Comparison of ENCODE assay signal across 8 mouse cellular contexts in the genomic region with DNA sequence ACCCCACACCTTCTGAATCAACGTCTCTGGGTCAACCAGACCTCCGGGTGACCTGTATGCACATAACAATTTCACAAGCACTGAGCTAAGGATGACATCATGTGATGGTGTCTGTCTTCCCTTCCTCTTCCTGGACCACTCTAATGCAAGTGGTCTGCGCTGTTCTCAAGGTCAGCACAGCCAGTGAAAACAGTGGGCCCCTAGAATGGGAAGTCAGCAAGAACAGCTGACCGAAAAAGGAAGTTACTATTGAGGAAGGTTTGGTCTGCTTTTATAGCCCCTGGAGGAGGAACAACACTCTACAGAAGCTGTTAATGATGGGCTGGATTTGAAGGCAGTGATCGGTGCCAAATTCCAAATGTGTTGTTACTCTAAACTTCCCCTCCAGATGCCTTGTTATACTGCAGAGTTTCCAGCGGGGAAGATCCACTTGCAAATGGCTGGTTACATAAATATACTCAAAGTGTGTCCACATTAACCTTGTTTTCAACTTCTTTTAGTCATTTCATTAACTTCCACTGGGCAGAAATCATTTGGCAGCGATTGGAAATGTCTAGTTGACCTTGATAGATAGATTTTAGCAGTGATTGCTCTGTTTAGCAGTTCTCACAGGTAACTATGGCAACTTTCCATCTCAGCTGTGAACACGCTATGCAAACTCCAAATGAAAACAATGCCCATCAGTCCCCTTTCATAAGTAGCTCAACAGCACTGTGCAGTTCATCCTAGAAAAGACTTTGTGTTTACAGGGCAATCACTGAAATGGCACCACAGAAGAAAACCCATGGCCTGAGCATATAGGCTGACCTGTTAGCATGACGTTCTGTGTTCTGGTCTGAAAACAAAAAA.
DNase-seq lines count a peak whose midpoint lies in the region; ATAC-seq and TF ChIP-seq lines count a peak whose summit lies in the region.

No protein-coding gene starts in this region.

- H3K9ac ChIP-seq in MEL (ENCODE audit: control insufficient read depth, low read depth, low read length, poor library complexity, severe bottlenecking) = no peak overlapping the region
- no peak overlapping the region for H3K9ac ChIP-seq in heart, embryonic 14.5 days (ENCODE audit: low read length)
- H3K9ac ChIP-seq in limb, embryonic 11.5 days (ENCODE audit: low read length) = no peak overlapping the region

- peaks cover 0 to 4% of the 10 kb centered on the region in 2 experiments; a peak in 2 of 4 replicates for H3K36me3 ChIP-seq in MEL (ENCODE audit: control insufficient read depth in 1 of 2, insufficient read depth in 2 of 2, low read length in 2 of 2)
- no peaks in the 10 kb centered on the region for H3K36me3 ChIP-seq in heart, embryonic 14.5 days (ENCODE audit: control insufficient read depth, insufficient read depth, low read length)
- H3K36me3 ChIP-seq in limb, embryonic 11.5 days (ENCODE audit: control insufficient read depth, insufficient read depth, low read length) = no peaks in the 10 kb centered on the region

- peaks cover 0 to 7% of the 10 kb centered on the region in 2 experiments; a peak in 2 of 4 replicates for H3K4me1 ChIP-seq in MEL (ENCODE audit: control insufficient read depth in 1 of 2, insufficient read depth in 2 of 2, low read length in 2 of 2)
- peaks cover 9 to 39% of the 10 kb centered on the region in 2 experiments for H3K4me1 ChIP-seq in heart, embryonic 14.5 days (ENCODE audit: control insufficient read depth in 2 of 2, insufficient read depth in 2 of 2, low read length in 2 of 2)
- H3K4me1 ChIP-seq in limb, embryonic 11.5 days (ENCODE audit: control insufficient read depth, insufficient read depth, low read length) = peaks cover 15% of the 10 kb centered on the region; the same call in 1 of the 2 replicates

- intact Hi-C loops in heart, postnatal 25 days (cut with DNase I) = loop anchor here (5.0 kb wide), 1 partner anchor 55 kb away; no protein-coding TSS in a partner anchor

- peak; percentile 64 for ATAC-seq in heart, embryonic 14.5 days (ENCODE audit: insufficient number of reproducible peaks, insufficient read depth, low FRiP score, low read depth)
- no peak for ATAC-seq in limb, embryonic 11.5 days (ENCODE audit: insufficient number of reproducible peaks, low FRiP score, low TSS enrichment, low read depth)
- peak; percentile 95 for ATAC-seq in neutrophil, adult 5-6 weeks (ENCODE audit: extremely low read depth, insufficient number of reproducible peaks, low FRiP score, poor library complexity, severe bottlenecking)

- H3K4me2 ChIP-seq in heart, embryonic 14.5 days (ENCODE audit: low read length) = no peak overlapping the region
- no peak overlapping the region for H3K4me2 ChIP-seq in limb, embryonic 11.5 days (ENCODE audit: low read depth, severe bottlenecking)

- peaks cover 2% of the 10 kb centered on the region in 2 experiments; a peak in 3 of 4 replicates for H3K27me3 ChIP-seq in MEL (ENCODE audit: control insufficient read depth in 1 of 2, insufficient read depth in 2 of 2, low read length in 2 of 2)
- H3K27me3 ChIP-seq in heart, embryonic 14.5 days (ENCODE audit: control insufficient read depth, insufficient read depth, low read length) = no peaks in the 10 kb centered on the region
- H3K27me3 ChIP-seq in limb, embryonic 11.5 days (ENCODE audit: control insufficient read depth, insufficient read depth, low read length) = no peaks in the 10 kb centered on the region

- H3K4me3 ChIP-seq in MEL (ENCODE audit: control insufficient read depth in 1 of 2, insufficient read depth in 1 of 2, low read depth in 2 of 2, low read length in 2 of 2) = no peak overlapping the region
- H3K4me3 ChIP-seq in heart, embryonic 14.5 days (ENCODE audit: control insufficient read depth in 1 of 2, insufficient read depth in 1 of 2, low read depth in 1 of 2, low read length in 2 of 2) = no peak overlapping the region
- no peak overlapping the region for H3K4me3 ChIP-seq in limb, embryonic 11.5 days (ENCODE audit: low read depth, low read length)

- no peak for TF ChIP-seq RAD21 in MEL (IDR thresholded peaks at IDR 0.05; ENCODE audit: low read depth, low read length)

- no peak overlapping the region for H3K27ac ChIP-seq in MEL (ENCODE audit: control insufficient read depth, low read depth, low read length)
- H3K27ac ChIP-seq in heart, embryonic 14.5 days (replicated peaks in 1 of 2; ENCODE audit: control insufficient read depth in 1 of 2, insufficient read depth in 1 of 2, low read depth in 2 of 2, low read length in 2 of 2) = peak overlapping the region; percentile 72 to 73
- 0 out of 2 replicates have a peak overlapping the region, but pooled peaks have one; percentile 21 for H3K27ac ChIP-seq in limb, embryonic 11.5 days (replicated peaks; ENCODE audit: low read depth, low read length)

- TF ChIP-seq CTCF in MEL (IDR thresholded peaks at IDR 0.05 in 2 of 3, conservative IDR thresholded peaks at IDR 0.05 in 1 of 3; ENCODE audit: control insufficient read depth in 1 of 3, insufficient read depth in 1 of 3, low read depth in 2 of 3, low read length in 3 of 3, poor library complexity in 1 of 3, severe bottlenecking in 1 of 3) = no peak

- TF ChIP-seq EP300 in MEL (IDR thresholded peaks at IDR 0.05; ENCODE audit: low read depth in 1 of 2, low read length in 2 of 2) = peak in 1 of 2 experiments; percentile 18; a peak in 1 of 4 replicates

- 46% methylated on average over 9 of the region's 9 CpGs for WGBS in heart, embryonic 14.5 days
- WGBS in limb, embryonic 11.5 days = 62% methylated on average over 9 of the region's 9 CpGs

- no peaks in the 10 kb centered on the region for H3K79me2 ChIP-seq in MEL (ENCODE audit: control insufficient read depth, insufficient read depth, low read length, poor library complexity)

- DNase-seq in heart, adult 11 months = peak; percentile 98
- DNase-seq in heart, postnatal 25 days (ENCODE audit: low spot score) = no peak
- peak; percentile 76 for DNase-seq in MEL (ENCODE audit: low read depth, low spot score)
- no peak for DNase-seq in limb, embryonic 11.5 days (ENCODE audit: low spot score)
- DNase-seq in thymus, postnatal 25 days = no peak
- DNase-seq in gastrocnemius, postnatal 4 days (ENCODE audit: low spot score in 2 of 2) = no peak

- no peaks in the 10 kb centered on the region for H3K9me3 ChIP-seq in MEL (replicated peaks; ENCODE audit: insufficient read depth, low read length)
- no peaks in the 10 kb centered on the region for H3K9me3 ChIP-seq in heart, embryonic 14.5 days (ENCODE audit: control insufficient read depth, low read length)
- H3K9me3 ChIP-seq in limb, embryonic 11.5 days (ENCODE audit: control insufficient read depth, low read length) = no peaks in the 10 kb centered on the region

- TF ChIP-seq POLR2A in MEL (IDR thresholded peaks at IDR 0.05; ENCODE audit: control insufficient read depth in 1 of 2, insufficient read depth in 1 of 2, low read depth in 1 of 2, low read length in 2 of 2, poor library complexity in 1 of 2) = no peak

TF ChIP-seq in MEL, 35 proteins besides CTCF, POLR2A, EP300 and RAD21:
- TF ChIP-seq ETS1 (IDR thresholded peaks at IDR 0.05; ENCODE audit: low read depth, low read length) (peak; percentile 69), ELF1 (IDR thresholded peaks at IDR 0.05; ENCODE audit: low read depth, low read length) (no peak), JUND (IDR thresholded peaks at IDR 0.05; ENCODE audit: low read depth, low read length) (no peak), RCOR1 (IDR thresholded peaks at IDR 0.05; ENCODE audit: low read depth, low read length) (no peak), TBP (IDR thresholded peaks at IDR 0.05; ENCODE audit: low read depth, low read length) (peak; percentile 93), ZC3H11A (IDR thresholded peaks at IDR 0.05; ENCODE audit: low read depth, low read length) (no peak), UBTF (IDR thresholded peaks at IDR 0.05; ENCODE audit: borderline replicate concordance, insufficient read depth, low read depth, low read length) (peak; percentile 93), USF1 (IDR thresholded peaks at IDR 0.05; ENCODE audit: low read depth, low read length) (peak; percentile 45; the same call in 1 of the 2 replicates)

Comparison
In these comparisons a context has a peak if more than half of its experiments do, and no peak if none do; other contexts are left out.
1. DNase-seq: peak in heart, adult 11 months (single experiment) and MEL (single experiment); none in heart, postnatal 25 days (single experiment), limb, embryonic 11.5 days (single experiment), thymus, postnatal 25 days (single experiment) and gastrocnemius, postnatal 4 days (0 of 2).